Mouse (Mus musculus): ENCODE results near the gene Hoxb3. TPM values are rescaled to one million over a fixed set of nuclear protein-coding genes. Genes with fewer than 3 reads are reported as not detected.

Hoxb3 gene
- polyA plus RNA-seq, 1 experiment from 2014 or later = 4.2 TPM

DNA sequence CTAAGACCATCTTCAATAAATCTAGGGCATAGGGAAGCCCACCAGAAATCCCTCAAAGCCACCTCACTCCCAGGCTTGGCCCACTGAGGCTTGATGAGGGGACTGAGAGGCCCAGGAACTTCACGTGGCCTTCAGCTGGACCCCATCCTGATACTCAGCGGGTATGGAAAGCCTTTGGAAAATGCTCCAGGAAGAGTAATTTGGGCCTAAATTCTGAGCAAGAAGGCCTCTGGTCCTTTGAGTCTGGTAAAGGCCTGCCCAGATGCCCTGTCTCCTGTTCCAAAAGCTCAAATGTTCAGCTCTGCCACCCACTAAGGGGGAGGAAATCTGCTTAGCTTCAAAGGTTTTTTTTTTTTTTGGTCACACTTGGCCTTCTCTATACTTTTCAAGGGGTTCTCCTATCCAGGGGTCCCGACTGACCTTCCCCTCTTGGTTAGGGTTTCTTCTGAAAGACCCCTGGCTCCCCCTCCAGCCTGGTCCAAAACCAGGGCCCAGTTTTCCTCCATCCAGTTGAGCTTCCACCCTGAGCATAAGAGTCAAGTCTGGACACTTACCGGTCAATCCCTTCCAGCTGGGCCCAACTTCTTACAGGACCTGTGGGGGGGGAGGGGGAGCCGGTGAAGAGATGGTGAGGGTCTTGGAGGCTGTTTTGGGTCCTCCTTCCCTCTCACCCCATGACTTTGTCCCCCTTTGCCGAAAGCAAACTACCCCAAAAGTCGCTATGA, 16.8 kb upstream of the Hoxb3 start:
- TF ChIP-seq CTCF (IDR thresholded peaks at IDR 0.05; ENCODE audit: low read depth) = no peak
- ATAC-seq (replicated peaks; ENCODE audit: low FRiP score, low read depth) (peak; percentile 23; the same call in 1 of the 2 replicates), DNase-seq (ENCODE audit: low spot score) (no peak)
- peaks cover 44% of the 10 kb centered on the region for H3K4me1 ChIP-seq (replicated peaks; ENCODE audit: insufficient read depth, low read length)
- H3K9ac ChIP-seq (ENCODE audit: low read depth, low read length) = peak overlapping the region; percentile 98
- 17% methylated on average over 7 of the region's 7 CpGs for WGBS
- H3K4me2 ChIP-seq (ENCODE audit: low read length) = peak overlapping the region; percentile 96
- 0 out of 2 replicates have a peak, but pooled peaks cover 5% of the 10 kb centered on the region for H3K36me3 ChIP-seq (ENCODE audit: insufficient read depth, low read length)
- H3K4me3 ChIP-seq (replicated peaks; ENCODE audit: low read depth, low read length) = peak overlapping the region; percentile 83
- no peaks in the 10 kb centered on the region for H3K27me3 ChIP-seq (ENCODE audit: insufficient read depth, low read length)
- H3K27ac ChIP-seq = peak overlapping the region; percentile 99
- H3K9me3 ChIP-seq (replicated peaks; ENCODE audit: low read length) = no peaks in the 10 kb centered on the region

- no peak for TF ChIP-seq CTCF (IDR thresholded peaks at IDR 0.05; ENCODE audit: low read depth)
- Histone ChIP-seq H3K36me3 (ENCODE audit: insufficient read depth, low read length) (no peaks in the 10 kb centered on the region), H3K27ac (peak overlapping the region; percentile 99), H3K4me2 (ENCODE audit: low read length) (peak overlapping the region; percentile 96), H3K9ac (ENCODE audit: low read depth, low read length) (peak overlapping the region; percentile 98), H3K9me3 (replicated peaks; ENCODE audit: low read length) (no peaks in the 10 kb centered on the region), H3K4me1 (replicated peaks; ENCODE audit: insufficient read depth, low read length) (peaks cover 39% of the 10 kb centered on the region), H3K27me3 (ENCODE audit: insufficient read depth, low read length) (no peaks in the 10 kb centered on the region), H3K4me3 (replicated peaks; ENCODE audit: low read depth, low read length) (peak overlapping the region; percentile 83)
- WGBS = 11% methylated on average over 13 of the region's 13 CpGs
- peak; percentile 97 for DNase-seq (ENCODE audit: low spot score)
- ATAC-seq (replicated peaks; ENCODE audit: low FRiP score, low read depth) = peak; percentile 62
These were observed 16.2 kb upstream of the Hoxb3 start for GRCm38 (mm10) chr11:96306908-96307269.

DNA sequence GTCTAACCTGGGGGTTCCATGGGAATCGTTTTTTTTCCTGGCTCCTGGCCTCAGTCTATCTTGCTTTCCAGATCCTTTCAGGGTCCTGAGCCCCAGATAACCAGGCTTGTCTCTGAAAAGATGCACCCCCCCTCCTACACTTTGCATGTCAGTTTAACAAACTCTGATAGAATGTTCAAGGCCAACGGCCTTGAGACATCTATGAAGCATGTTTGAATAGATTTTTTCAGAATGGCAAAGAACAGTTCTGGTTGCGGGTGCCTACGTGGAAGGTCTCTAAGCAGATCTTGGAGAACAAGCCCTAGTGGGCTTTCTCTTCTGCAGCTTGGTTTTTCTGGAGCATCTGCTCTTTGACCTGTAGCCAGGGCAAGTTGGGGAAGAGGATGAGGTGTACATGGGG, 14.4 kb upstream of the Hoxb3 start:
- ATAC-seq (replicated peaks; ENCODE audit: low FRiP score, low read depth) (no peak), DNase-seq (ENCODE audit: low spot score) (no peak)
- Histone ChIP-seq H3K4me1 (replicated peaks; ENCODE audit: insufficient read depth, low read length) (peaks cover 33% of the 10 kb centered on the region), H3K4me2 (ENCODE audit: low read length) (peak overlapping the region; percentile 96), H3K9me3 (replicated peaks; ENCODE audit: low read length) (no peaks in the 10 kb centered on the region), H3K4me3 (replicated peaks; ENCODE audit: low read depth, low read length) (peak overlapping the region; percentile 83), H3K9ac (ENCODE audit: low read depth, low read length) (peak overlapping the region; percentile 98), H3K36me3 (ENCODE audit: insufficient read depth, low read length) (no peaks in the 10 kb centered on the region), H3K27me3 (ENCODE audit: insufficient read depth, low read length) (no peaks in the 10 kb centered on the region), H3K27ac (peak overlapping the region; percentile 99)
- WGBS = 12% methylated on average over 4 of the region's 4 CpGs
- TF ChIP-seq CTCF (IDR thresholded peaks at IDR 0.05; ENCODE audit: low read depth) = no peak

- ATAC-seq (replicated peaks; ENCODE audit: low FRiP score, low read depth) (no peak), DNase-seq (ENCODE audit: low spot score) (peak; percentile 95)
- Histone ChIP-seq H3K4me1 (replicated peaks; ENCODE audit: insufficient read depth, low read length) (peaks cover 33% of the 10 kb centered on the region), H3K9me3 (replicated peaks; ENCODE audit: low read length) (no peaks in the 10 kb centered on the region), H3K27ac (peak overlapping the region; percentile 99), H3K27me3 (ENCODE audit: insufficient read depth, low read length) (no peaks in the 10 kb centered on the region), H3K4me3 (replicated peaks; ENCODE audit: low read depth, low read length) (peak overlapping the region; percentile 83), H3K36me3 (ENCODE audit: insufficient read depth, low read length) (no peaks in the 10 kb centered on the region), H3K9ac (ENCODE audit: low read depth, low read length) (peak overlapping the region; percentile 98), H3K4me2 (ENCODE audit: low read length) (peak overlapping the region; percentile 96)
- 6% methylated on average over 4 of the region's 4 CpGs for WGBS
- TF ChIP-seq CTCF (IDR thresholded peaks at IDR 0.05; ENCODE audit: low read depth) = peak; percentile 24; the same call in 1 of the 2 replicates
These were observed 13.8 kb upstream of the Hoxb3 start for GRCm38 (mm10) chr11:96309288-96309687.

DNA sequence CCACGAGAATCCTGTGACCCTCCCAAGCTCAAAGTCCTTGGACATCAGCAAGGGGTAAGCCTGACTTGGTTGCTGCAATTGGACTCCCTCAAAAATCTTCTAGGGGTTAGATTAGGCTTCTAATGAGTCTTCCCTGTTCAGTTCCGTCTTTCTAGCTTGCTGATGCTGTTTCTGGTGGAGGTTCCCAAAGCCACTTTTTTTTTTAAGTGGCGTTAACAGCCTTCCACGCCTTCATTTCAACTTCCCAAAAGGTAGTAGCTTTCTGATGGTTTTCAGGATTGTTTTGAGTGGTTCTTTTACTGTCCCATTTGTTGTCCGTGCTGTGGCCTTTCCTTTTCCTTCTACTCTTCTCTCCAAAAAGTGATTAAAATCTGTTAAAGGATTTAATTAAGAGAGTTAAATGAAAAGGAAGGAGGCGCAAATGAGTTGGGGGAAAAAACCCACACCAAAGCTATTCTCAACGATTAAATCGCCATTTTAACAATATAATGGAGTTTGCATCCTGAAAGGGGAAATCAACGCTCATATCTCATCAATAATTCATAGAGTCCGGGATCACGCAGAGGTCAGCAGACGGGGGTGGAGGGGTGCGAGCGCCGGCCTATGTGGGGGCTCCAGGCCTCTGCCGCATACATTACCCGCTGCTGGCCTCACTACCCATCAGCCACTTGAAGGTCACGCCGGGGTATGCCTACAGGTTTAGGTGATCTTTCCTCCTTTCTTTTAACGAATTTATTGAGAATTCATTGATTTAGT, 12.8 kb upstream of the Hoxb3 start:
- DNase-seq (ENCODE audit: low spot score) (no peak), ATAC-seq (replicated peaks; ENCODE audit: low FRiP score, low read depth) (no peak)
- peak overlapping the region; percentile 98 for H3K9ac ChIP-seq (ENCODE audit: low read depth, low read length)
- peak overlapping the region; percentile 96 for H3K4me2 ChIP-seq (ENCODE audit: low read length)
- H3K4me3 ChIP-seq (replicated peaks; ENCODE audit: low read depth, low read length) = peak overlapping the region; percentile 83
- H3K36me3 ChIP-seq (ENCODE audit: insufficient read depth, low read length) = no peaks in the 10 kb centered on the region
- peaks cover 33% of the 10 kb centered on the region for H3K4me1 ChIP-seq (replicated peaks; ENCODE audit: insufficient read depth, low read length)
- no peak for TF ChIP-seq CTCF (IDR thresholded peaks at IDR 0.05; ENCODE audit: low read depth)
- WGBS = 13% methylated on average over 20 of the region's 20 CpGs
- H3K9me3 ChIP-seq (replicated peaks; ENCODE audit: low read length) = no peaks in the 10 kb centered on the region
- peak overlapping the region; percentile 99 for H3K27ac ChIP-seq
- no peaks in the 10 kb centered on the region for H3K27me3 ChIP-seq (ENCODE audit: insufficient read depth, low read length)

DNA sequence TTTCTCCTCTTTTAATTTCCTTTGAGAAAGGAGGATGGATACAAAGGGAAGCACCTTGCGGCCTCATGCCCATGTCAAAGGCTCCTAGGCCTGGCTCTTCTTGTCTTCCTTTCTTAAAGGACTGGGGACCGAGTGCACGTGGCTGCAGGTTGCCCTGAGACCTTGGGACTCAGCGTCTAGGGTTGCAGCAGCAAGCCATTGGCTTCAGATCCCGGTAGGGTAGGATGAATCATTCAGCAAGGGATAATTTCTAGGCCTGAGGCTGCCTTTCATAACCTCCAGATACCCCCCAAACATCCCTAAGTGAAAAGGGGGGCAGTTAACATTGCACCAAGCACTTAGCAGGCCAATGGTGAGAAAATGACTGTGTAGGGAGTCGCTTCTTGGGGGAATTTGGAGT, 12.0 kb upstream of the Hoxb3 start:
- DNase-seq (ENCODE audit: low spot score) = no peak
- H3K27me3 ChIP-seq (ENCODE audit: insufficient read depth, low read length) = no peaks in the 10 kb centered on the region

More for the DNA sequence above, 12.0 kb upstream of the Hoxb3 start:
- no peak for TF ChIP-seq CTCF (IDR thresholded peaks at IDR 0.05; ENCODE audit: low read depth)
- Histone ChIP-seq H3K4me1 (replicated peaks; ENCODE audit: insufficient read depth, low read length) (peaks cover 32% of the 10 kb centered on the region), H3K36me3 (ENCODE audit: insufficient read depth, low read length) (no peaks in the 10 kb centered on the region), H3K4me2 (ENCODE audit: low read length) (peak overlapping the region; percentile 96), H3K9ac (ENCODE audit: low read depth, low read length) (peak overlapping the region; percentile 98), H3K4me3 (replicated peaks; ENCODE audit: low read depth, low read length) (peak overlapping the region; percentile 83), H3K27ac (peak overlapping the region; percentile 99), H3K9me3 (replicated peaks; ENCODE audit: low read length) (no peaks in the 10 kb centered on the region)
- WGBS = 9% methylated on average over 6 of the region's 6 CpGs
- no peak for ATAC-seq (replicated peaks; ENCODE audit: low FRiP score, low read depth)

Measured in kidney, postnatal 0 days (tissue).